Mouse (Mus musculus) NIH3T3 (cell line): ENCODE results near the gene Exosc10.

Experiments
- DNase-seq: peaks from one replicate; pipeline ENCODE4 v3.0.0-alpha.2; 2012; ENCODE audit warnings: low read depth

Gene Exosc10

GRCm38 (mm10) chr4:148607758-148608157, 49.5 kb downstream of the Exosc10 start:
- peak; percentile 85 for DNase-seq

GRCm38 (mm10) chr4:148609805-148610204, 51.6 kb downstream of the Exosc10 start:
- DNase-seq = no peak

- DNase-seq = no peak
Observed at GRCm38 (mm10) chr4:148610631-148611364, 52.6 kb downstream of the Exosc10 start.

GRCm38 (mm10) chr4:148612557-148612956, 54.3 kb downstream of the Exosc10 start:
- DNase-seq = no peak

GRCm38 (mm10) chr4:148613738-148614137, 55.5 kb downstream of the Exosc10 start:
- no peak for DNase-seq

GRCm38 (mm10) chr4:148619805-148620204, 61.6 kb downstream of the Exosc10 start:
- DNase-seq = no peak

- no peak for DNase-seq
Observed at GRCm38 (mm10) chr4:148620718-148621117, 62.5 kb downstream of the Exosc10 start.

GRCm38 (mm10) chr4:148622485-148622884, 64.3 kb downstream of the Exosc10 start:
- no peak for DNase-seq

GRCm38 (mm10) chr4:148623609-148624008, 65.4 kb downstream of the Exosc10 start:
- DNase-seq = no peak

GRCm38 (mm10) chr4:148625010-148625409, 66.8 kb downstream of the Exosc10 start:
- DNase-seq = no peak

GRCm38 (mm10) chr4:148625756-148626622, 67.8 kb downstream of the Exosc10 start:
- peak; percentile 54 for DNase-seq

- DNase-seq = peak; percentile 97
Observed at GRCm38 (mm10) chr4:148626623-148627185, 68.5 kb downstream of the Exosc10 start, which contains the start of gene Tardbp. Tardbp (minus strand) TSS chr4:148627019.

- no peak for DNase-seq
Observed at GRCm38 (mm10) chr4:148627246-148627645, 69.0 kb downstream of the Exosc10 start.
